Mouse (Mus musculus): ENCODE measurements at regions not wholly inside any gene's neighbourhood (a gene's known extent, or its start where the extent isn't known, plus 50 kb on each side); places are given as distances from the start of the nearest gene placed in this dataset.

DNA sequence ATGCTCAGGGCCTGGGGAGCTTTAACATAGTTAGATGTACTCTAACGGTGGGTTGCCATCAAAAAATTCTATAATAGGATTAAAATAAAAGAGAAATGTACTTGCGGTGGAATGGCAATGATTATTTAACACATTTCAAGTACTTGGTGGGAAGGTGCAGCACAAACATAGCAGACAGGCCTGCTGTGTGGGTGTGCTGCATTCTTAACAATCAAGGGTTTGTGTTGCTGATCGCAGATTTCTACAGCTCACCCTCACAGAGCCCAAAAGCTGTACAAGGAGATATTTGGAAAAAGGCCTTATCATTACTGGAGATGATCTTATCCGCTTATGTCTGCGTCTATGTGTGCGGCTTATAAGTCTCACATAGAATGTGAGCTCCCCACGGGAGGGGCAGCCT, 281.2 kb downstream of the Olfm4 start:
- H3K4me2 ChIP-seq (replicated peaks; ENCODE audit: low read depth, low read length): no peak overlapping the region
- WGBS: 85% methylated on average over 7 of the region's 7 CpGs
- no peaks in the 10 kb centered on the region for H3K36me3 ChIP-seq (ENCODE audit: control insufficient read depth, insufficient read depth, low read length)
- H3K4me1 ChIP-seq (ENCODE audit: control insufficient read depth, insufficient read depth, low read length): 0 out of 2 replicates have a peak, but pooled peaks cover 3% of the 10 kb centered on the region
- no peak overlapping the region for H3K4me3 ChIP-seq (ENCODE audit: low read depth, low read length)
- no peak overlapping the region for H3K9ac ChIP-seq (replicated peaks; ENCODE audit: low read depth, low read length)
- no peak overlapping the region for H3K27ac ChIP-seq (ENCODE audit: low read length)
- no peaks in the 10 kb centered on the region for H3K9me3 ChIP-seq (ENCODE audit: control insufficient read depth, low read depth, low read length)
- H3K27me3 ChIP-seq (ENCODE audit: control insufficient read depth, insufficient read depth, low read length): no peaks in the 10 kb centered on the region
- ATAC-seq (ENCODE audit: insufficient number of reproducible peaks, insufficient read depth, low FRiP score, low read depth): no peak

DNA sequence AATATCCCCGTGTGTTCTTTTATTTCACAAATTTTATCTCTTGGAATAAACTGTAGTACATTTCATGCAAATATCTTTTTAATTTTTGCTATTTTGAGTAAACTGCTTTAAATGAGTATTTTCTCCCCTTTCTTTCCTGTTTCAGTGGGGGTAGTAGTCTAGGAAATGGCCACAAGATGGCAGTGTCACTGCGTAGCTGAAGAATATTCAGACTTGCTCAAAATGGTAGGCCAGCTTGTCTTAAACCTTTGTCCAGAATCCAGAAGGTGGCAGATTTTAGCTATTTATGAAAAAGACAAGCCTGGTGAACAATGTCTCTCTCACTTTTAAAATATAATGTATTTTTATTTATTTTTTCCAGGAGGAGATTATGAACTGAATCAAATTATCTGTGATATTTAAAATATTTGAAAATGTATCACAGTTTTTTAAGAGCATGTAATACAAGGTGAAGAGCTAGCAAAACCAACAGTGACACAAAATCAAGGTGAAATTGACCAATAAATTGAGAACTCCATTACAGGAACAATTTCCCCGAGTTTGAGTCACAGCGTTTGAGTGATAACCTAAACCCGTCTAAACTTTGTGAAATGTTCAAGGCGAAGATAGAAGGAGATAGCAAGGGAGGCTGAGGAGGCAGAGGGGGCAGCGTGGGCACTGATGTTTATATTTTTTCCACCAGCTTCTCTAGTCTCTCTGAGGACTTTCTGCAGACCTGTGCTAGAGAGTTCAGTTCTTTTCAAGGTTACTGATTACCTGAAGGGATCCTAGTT, 285.5 kb downstream of the Olfm4 start:
- WGBS: 26% methylated on average over 7 of the region's 7 CpGs
- H3K27me3 ChIP-seq (ENCODE audit: control insufficient read depth, insufficient read depth, low read length): no peaks in the 10 kb centered on the region

DNA sequence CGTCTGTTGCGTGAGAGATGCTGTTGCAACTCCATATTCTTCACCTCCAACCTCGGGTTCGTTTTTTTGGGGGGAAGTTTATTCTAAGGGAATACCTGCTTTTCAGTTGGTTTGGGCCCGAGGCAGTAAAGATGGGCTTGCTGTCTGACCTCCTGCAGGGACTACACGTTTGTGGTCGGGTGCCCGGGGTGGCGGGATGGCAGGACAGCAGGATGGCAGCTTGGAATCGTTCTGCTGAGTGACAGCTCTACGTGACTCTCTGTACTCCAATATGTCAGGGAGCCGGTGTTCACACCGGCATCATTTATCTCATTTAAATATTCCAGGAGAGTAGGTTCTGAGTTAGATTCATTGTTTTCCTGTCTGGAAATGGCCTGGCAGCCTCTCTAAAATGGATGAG, 286.2 kb downstream of the Olfm4 start:
- no peak overlapping the region for H3K9ac ChIP-seq (replicated peaks; ENCODE audit: low read depth, low read length)
- WGBS: 67% methylated on average over 13 of the region's 13 CpGs
- 0 out of 2 replicates have a peak, but pooled peaks cover 3% of the 10 kb centered on the region for H3K4me1 ChIP-seq (ENCODE audit: control insufficient read depth, insufficient read depth, low read length)
- H3K27ac ChIP-seq (ENCODE audit: low read length): no peak overlapping the region
- H3K36me3 ChIP-seq (ENCODE audit: control insufficient read depth, insufficient read depth, low read length): no peaks in the 10 kb centered on the region
- H3K9me3 ChIP-seq (ENCODE audit: control insufficient read depth, low read depth, low read length): no peaks in the 10 kb centered on the region
- H3K4me2 ChIP-seq (replicated peaks; ENCODE audit: low read depth, low read length): no peak overlapping the region
- no peak for ATAC-seq (ENCODE audit: insufficient number of reproducible peaks, insufficient read depth, low FRiP score, low read depth)
- no peak overlapping the region for H3K4me3 ChIP-seq (ENCODE audit: low read depth, low read length)
- H3K27me3 ChIP-seq (ENCODE audit: control insufficient read depth, insufficient read depth, low read length): no peaks in the 10 kb centered on the region

More for the DNA sequence above, 285.5 kb downstream of the Olfm4 start:
- Histone ChIP-seq H3K4me1 (ENCODE audit: control insufficient read depth, insufficient read depth, low read length) (0 out of 2 replicates have a peak, but pooled peaks cover 3% of the 10 kb centered on the region), H3K27ac (ENCODE audit: low read length) (no peak overlapping the region), H3K4me3 (ENCODE audit: low read depth, low read length) (no peak overlapping the region), H3K36me3 (ENCODE audit: control insufficient read depth, insufficient read depth, low read length) (no peaks in the 10 kb centered on the region), H3K9me3 (ENCODE audit: control insufficient read depth, low read depth, low read length) (no peaks in the 10 kb centered on the region), H3K4me2 (replicated peaks; ENCODE audit: low read depth, low read length) (no peak overlapping the region), H3K9ac (replicated peaks; ENCODE audit: low read depth, low read length) (no peak overlapping the region)
- ATAC-seq (ENCODE audit: insufficient number of reproducible peaks, insufficient read depth, low FRiP score, low read depth): peak; percentile 49; the same call in 1 of the 2 replicates

DNA sequence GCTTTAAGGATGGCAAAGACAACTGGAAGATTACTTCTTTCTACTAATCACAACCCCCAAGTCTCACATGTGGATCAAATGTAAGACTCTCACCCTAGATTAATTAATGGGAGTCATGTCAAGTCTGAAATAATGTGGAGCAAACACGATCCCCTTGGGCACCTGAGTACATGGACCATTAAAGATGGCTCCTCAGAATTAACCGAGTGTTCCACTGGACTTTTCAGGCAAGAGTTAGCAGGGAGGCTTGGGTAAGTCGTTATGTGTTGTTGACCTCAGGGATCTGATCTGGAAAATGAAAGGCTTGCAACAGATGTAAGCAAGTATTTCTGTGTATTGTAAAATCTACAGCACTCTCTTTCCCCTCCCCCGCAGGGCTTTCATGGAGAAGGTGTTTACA, 296.3 kb downstream of the Olfm4 start:
- Histone ChIP-seq H3K4me1 (ENCODE audit: control insufficient read depth, insufficient read depth, low read length) (no peaks in the 10 kb centered on the region), H3K4me3 (ENCODE audit: low read depth, low read length) (no peak overlapping the region), H3K27ac (ENCODE audit: low read length) (no peak overlapping the region), H3K27me3 (ENCODE audit: control insufficient read depth, insufficient read depth, low read length) (no peaks in the 10 kb centered on the region), H3K9ac (replicated peaks; ENCODE audit: low read depth, low read length) (no peak overlapping the region), H3K4me2 (replicated peaks; ENCODE audit: low read depth, low read length) (no peak overlapping the region), H3K9me3 (ENCODE audit: control insufficient read depth, low read depth, low read length) (no peaks in the 10 kb centered on the region), H3K36me3 (ENCODE audit: control insufficient read depth, insufficient read depth, low read length) (no peaks in the 10 kb centered on the region)
- ATAC-seq (ENCODE audit: insufficient number of reproducible peaks, insufficient read depth, low FRiP score, low read depth): no peak
- WGBS: 55% methylated on average over 4 of the region's 4 CpGs

DNA sequence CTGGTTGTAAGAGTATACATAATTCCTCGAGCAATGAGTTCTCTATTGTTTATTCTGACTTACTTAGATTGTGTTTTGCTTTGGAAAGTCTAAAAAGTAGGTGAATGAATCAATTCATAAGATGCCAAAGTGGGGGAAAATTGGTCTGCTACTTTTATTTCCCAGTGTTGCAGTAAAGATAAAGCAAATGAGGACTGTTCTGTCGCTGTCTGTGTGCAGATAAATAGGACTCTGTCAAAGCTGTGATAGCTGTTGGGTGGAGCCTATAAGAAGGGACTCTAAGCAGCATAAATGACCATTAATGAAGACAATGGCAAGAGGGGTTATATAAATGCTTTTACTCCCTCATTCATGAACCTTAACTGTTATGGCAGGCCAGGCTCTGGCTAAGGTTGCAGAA, 299.8 kb downstream of the Olfm4 start:
- H3K27me3 ChIP-seq (ENCODE audit: control insufficient read depth, insufficient read depth, low read length): no peaks in the 10 kb centered on the region
- no peaks in the 10 kb centered on the region for H3K9me3 ChIP-seq (ENCODE audit: control insufficient read depth, low read depth, low read length)
- H3K27ac ChIP-seq (ENCODE audit: low read length): no peak overlapping the region
- no peak overlapping the region for H3K4me2 ChIP-seq (replicated peaks; ENCODE audit: low read depth, low read length)
- H3K36me3 ChIP-seq (ENCODE audit: control insufficient read depth, insufficient read depth, low read length): no peaks in the 10 kb centered on the region
- no peak overlapping the region for H3K4me3 ChIP-seq (ENCODE audit: low read depth, low read length)
- 54% methylated on average over 2 of the region's 2 CpGs for WGBS
- H3K9ac ChIP-seq (replicated peaks; ENCODE audit: low read depth, low read length): no peak overlapping the region
- ATAC-seq (ENCODE audit: insufficient number of reproducible peaks, insufficient read depth, low FRiP score, low read depth): no peak
- no peaks in the 10 kb centered on the region for H3K4me1 ChIP-seq (ENCODE audit: control insufficient read depth, insufficient read depth, low read length)

DNA sequence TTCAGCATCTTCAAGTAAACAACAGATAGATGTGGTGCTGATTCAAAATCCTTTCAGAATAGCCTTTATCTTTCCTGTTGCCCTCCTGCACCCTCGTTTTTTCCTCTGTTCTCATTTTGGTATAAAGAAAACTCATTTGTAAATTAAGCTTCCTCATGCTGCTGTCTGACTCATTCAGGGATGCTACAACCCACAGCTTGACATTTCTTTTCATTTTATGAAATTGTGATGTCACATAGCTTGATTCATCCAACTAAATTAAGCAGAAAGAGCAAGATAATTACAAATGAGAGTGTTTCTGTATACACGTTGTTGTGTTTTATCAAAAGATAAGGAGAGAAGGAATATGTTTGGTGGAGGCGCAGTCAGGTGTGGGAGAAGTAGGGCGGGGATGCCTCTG, 307.5 kb downstream of the Olfm4 start:
- Histone ChIP-seq H3K4me1 (ENCODE audit: control insufficient read depth, insufficient read depth, low read length) (no peaks in the 10 kb centered on the region), H3K9me3 (ENCODE audit: control insufficient read depth, low read depth, low read length) (no peaks in the 10 kb centered on the region), H3K9ac (replicated peaks; ENCODE audit: low read depth, low read length) (no peak overlapping the region), H3K27ac (ENCODE audit: low read length) (no peak overlapping the region), H3K4me2 (replicated peaks; ENCODE audit: low read depth, low read length) (no peak overlapping the region), H3K36me3 (ENCODE audit: control insufficient read depth, insufficient read depth, low read length) (no peaks in the 10 kb centered on the region), H3K27me3 (ENCODE audit: control insufficient read depth, insufficient read depth, low read length) (no peaks in the 10 kb centered on the region), H3K4me3 (ENCODE audit: low read depth, low read length) (no peak overlapping the region)
- 78% methylated on average over 4 of the region's 4 CpGs for WGBS
- ATAC-seq (ENCODE audit: insufficient number of reproducible peaks, insufficient read depth, low FRiP score, low read depth): no peak

DNA sequence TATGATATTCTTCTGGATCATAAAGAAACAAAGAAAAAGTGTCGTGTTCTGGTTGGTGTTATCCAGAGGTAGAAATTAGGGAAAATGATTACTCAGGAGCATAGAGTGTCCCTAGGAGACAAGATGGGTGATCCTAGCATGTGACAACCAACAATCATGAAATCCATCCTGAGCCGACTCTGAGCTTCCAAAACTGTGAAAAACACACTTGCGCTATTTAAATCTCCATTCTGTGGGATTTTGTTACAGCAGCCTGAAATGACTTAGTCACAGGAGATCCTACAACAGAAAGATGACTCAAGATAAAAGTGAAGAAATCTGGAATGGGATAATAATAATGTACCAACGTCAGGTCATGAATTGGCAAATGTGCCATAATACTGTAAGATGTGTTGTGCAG, 309.5 kb downstream of the Olfm4 start:
- ATAC-seq (ENCODE audit: insufficient number of reproducible peaks, insufficient read depth, low FRiP score, low read depth): no peak
- Histone ChIP-seq H3K4me2 (replicated peaks; ENCODE audit: low read depth, low read length) (no peak overlapping the region), H3K4me1 (ENCODE audit: control insufficient read depth, insufficient read depth, low read length) (no peaks in the 10 kb centered on the region), H3K27ac (ENCODE audit: low read length) (no peak overlapping the region), H3K27me3 (ENCODE audit: control insufficient read depth, insufficient read depth, low read length) (no peaks in the 10 kb centered on the region), H3K36me3 (ENCODE audit: control insufficient read depth, insufficient read depth, low read length) (no peaks in the 10 kb centered on the region), H3K9me3 (ENCODE audit: control insufficient read depth, low read depth, low read length) (no peaks in the 10 kb centered on the region), H3K4me3 (ENCODE audit: low read depth, low read length) (no peak overlapping the region), H3K9ac (replicated peaks; ENCODE audit: low read depth, low read length) (no peak overlapping the region)
- 92% methylated on average over 4 of the region's 4 CpGs for WGBS

DNA sequence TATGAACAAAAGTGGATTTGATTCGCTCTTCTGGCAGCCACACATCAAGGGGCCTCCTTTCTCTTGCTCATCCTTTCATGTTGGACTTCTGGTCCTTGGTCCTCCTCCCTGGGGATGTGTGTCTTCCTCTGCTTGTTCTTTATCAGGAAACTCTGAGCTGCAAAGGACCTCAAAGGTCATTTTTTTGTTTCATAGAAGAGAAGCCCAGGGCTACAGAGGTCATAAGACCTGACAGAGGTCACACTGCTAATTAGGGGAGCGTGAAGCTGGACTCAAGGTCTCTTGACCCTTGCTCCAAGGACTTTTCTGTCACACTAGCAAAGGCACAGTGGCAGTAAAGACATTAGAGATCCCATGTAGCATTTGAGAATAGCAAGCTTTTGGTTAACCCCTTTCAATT, 345.8 kb downstream of the Olfm4 start:
- H3K4me1 ChIP-seq (ENCODE audit: control insufficient read depth, insufficient read depth, low read length): no peaks in the 10 kb centered on the region
- H3K9me3 ChIP-seq (ENCODE audit: control insufficient read depth, low read depth, low read length): no peaks in the 10 kb centered on the region
- H3K9ac ChIP-seq (replicated peaks; ENCODE audit: low read depth, low read length): no peak overlapping the region
- ATAC-seq (ENCODE audit: insufficient number of reproducible peaks, insufficient read depth, low FRiP score, low read depth): no peak
- H3K27me3 ChIP-seq (ENCODE audit: control insufficient read depth, insufficient read depth, low read length): no peaks in the 10 kb centered on the region
- no peak overlapping the region for H3K4me2 ChIP-seq (replicated peaks; ENCODE audit: low read depth, low read length)
- H3K4me3 ChIP-seq (ENCODE audit: low read depth, low read length): no peak overlapping the region
- whole genome bisulfite sequencing: 51% methylated on average over 2 of the region's 2 CpGs
- H3K36me3 ChIP-seq (ENCODE audit: control insufficient read depth, insufficient read depth, low read length): no peaks in the 10 kb centered on the region
- no peak overlapping the region for H3K27ac ChIP-seq (ENCODE audit: low read length)
